Mouse (Mus musculus) urinary bladder, postnatal 10 days (tissue): ENCODE measurements around the gene Rad9a.
"Not testable (repeated sequence)": the region's sequence is repeated elsewhere in the genome, so short reads cannot be mapped to it uniquely, and the experiment has no call there.

Source experiments
- DNase-seq: peaks from one replicate; pipeline ENCODE4 v3.0.0; 2022; ENCODE audit warnings: low spot score

Rad9a gene

DNA sequence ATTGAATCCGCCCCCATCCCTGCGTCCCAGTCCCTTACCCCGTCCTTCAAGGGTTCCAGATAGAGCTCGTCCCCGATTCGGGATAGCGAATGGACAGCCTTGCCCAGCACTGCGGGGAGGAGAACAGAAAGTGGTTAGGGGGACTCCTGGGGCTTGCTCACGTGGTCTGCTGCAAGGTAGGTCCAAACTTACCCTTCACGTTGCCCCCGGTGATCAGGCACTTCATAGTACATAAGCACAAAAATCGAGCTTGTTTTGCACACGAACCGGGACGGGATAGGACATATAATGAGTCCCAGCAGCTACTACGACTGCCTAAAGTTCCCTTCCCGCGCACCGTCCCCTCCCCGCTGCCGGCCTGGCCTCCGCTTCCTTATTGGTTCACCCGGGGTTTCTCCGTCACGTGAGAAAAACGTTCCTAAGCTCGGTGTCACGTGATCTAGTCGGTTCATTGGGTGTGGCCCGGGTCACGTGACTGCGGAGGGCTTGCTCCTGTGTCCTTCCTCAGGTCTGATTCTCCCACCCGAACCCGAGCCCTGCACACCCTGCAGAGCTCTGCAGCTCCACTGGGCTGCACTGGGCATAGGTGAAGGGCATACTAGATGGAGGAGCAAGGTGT, at the start of gene Rad9a:
TSS of gene Rad9a (minus strand) at position 372 of the 619 bp plus-strand sequence.
- DNase-seq: peak; percentile 81

DNA sequence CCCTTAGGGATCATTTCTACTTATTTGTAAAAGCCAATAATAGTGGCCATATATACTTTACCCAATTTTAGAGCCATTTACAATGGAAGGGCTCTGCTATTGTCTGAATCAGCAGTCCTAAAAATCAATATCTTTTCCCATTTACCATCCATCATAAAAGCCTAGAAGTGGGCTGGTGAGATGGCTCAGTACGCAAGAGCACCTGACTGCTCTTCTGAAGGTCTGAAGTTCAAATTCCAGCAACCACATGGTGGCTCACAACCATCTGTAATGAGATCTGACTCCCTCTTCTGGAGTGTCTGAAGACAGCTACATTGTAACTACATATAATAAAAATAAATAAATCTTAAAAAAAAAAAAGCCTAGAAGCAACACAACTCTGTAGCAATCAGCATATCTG, 47.2 kb upstream of the Rad9a start:
- DNase-seq: not testable (repeated sequence)

- no peak for DNase-seq
Observed at GRCm38 (mm10) chr19:4247010-4247409, 45.5 kb upstream of the Rad9a start.

DNA sequence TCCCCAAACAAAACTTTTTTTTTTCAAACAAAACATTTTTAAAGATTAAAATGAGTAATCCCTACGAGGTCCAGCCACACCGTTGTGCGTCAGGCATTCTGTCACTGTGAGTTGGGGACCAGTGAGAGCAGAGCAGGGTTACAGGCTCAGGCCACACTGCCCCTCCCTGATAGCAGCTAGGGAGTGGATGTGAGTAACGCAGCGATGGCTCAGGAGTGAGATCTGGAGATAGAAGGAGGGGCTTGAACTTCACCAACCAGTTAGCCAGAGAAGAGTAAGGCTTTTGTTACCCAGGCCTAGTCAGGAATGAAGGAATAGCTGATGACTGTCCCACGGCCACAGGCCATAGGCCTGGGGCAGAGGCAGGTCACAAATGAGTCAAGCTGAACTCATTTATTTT, 43.3 kb upstream of the Rad9a start:
- DNase-seq: no peak

- no peak for DNase-seq
Observed at GRCm38 (mm10) chr19:4242416-4242815, 41.0 kb upstream of the Rad9a start.

- DNase-seq: no peak
Observed at GRCm38 (mm10) chr19:4240247-4240668, 38.8 kb upstream of the Rad9a start.

DNA sequence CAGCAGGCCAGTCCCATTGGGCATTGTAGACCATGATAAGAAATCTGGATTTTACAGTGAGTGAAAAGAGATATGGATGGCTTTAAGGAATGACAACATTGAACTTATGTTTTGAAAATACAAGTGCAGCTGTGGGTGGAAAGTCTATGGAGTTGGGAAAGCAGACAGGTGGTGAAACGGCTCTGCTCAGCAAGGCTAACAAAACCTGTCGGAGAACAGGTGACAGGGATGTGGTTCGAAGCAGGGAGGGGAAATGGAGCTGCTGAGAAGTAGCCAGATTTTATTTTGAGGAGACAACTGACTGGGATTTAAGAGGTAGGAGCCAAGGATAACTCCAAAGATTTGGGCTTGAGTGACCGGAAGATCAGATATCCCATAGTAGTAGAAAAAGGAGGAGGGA, 33.1 kb upstream of the Rad9a start:
- DNase-seq: no peak

- DNase-seq: no peak
Observed at GRCm38 (mm10) chr19:4232651-4233050, 31.2 kb upstream of the Rad9a start.

- no peak for DNase-seq
Observed at GRCm38 (mm10) chr19:4232186-4232572, 30.7 kb upstream of the Rad9a start.

DNA sequence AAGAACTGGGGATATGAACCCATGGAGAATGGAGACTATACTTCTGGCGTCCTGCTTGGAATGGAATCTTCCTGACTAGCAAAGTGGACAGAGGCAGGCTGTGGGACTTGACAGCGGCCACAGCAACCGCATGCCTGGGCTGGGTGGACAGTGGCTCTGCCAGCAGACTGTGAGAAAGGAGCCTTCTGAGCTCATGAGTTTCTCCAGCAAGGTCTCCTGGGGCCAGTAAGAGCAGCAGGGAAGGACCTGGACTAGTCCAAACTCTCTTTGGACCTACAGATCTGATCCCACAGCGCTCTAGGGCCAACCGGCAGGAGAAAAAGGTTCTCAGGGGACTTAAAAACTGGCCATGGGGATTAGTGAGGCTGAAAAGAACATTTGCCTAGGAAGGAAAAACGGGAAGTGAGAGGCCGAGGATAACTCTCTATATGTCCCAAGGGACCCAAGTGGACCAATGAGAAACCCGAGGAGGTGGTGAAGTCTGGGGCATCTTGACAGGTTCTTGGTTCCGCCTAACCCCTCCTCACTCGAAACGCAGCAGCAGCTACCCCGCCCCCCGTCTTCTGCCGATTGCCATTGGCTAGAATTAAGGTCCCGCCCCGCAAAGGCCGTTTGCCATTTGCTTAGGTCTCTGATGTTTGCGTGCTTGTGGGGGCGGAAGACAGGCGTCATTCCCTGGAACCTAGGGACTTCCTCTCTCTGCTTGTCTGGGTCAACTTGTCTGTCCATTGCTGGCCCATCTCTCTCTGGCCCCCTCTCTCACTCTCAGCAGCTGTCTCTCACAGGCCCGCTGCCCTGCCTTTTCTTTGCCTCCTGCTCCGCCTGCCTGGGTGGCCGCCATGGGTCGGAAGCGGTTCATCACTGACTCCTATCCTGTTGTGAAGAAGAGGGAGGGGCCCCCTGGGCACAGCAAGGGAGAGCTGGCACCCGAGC, 30.1 kb upstream of the Rad9a start, which contains the start of gene Pold4:
TSS of gene Pold4 (plus strand) at position 647 of the 933 bp plus-strand sequence.
- peak; percentile 86 for DNase-seq

- DNase-seq: no peak
Observed at GRCm38 (mm10) chr19:4230415-4230814, 29.0 kb upstream of the Rad9a start.

DNA sequence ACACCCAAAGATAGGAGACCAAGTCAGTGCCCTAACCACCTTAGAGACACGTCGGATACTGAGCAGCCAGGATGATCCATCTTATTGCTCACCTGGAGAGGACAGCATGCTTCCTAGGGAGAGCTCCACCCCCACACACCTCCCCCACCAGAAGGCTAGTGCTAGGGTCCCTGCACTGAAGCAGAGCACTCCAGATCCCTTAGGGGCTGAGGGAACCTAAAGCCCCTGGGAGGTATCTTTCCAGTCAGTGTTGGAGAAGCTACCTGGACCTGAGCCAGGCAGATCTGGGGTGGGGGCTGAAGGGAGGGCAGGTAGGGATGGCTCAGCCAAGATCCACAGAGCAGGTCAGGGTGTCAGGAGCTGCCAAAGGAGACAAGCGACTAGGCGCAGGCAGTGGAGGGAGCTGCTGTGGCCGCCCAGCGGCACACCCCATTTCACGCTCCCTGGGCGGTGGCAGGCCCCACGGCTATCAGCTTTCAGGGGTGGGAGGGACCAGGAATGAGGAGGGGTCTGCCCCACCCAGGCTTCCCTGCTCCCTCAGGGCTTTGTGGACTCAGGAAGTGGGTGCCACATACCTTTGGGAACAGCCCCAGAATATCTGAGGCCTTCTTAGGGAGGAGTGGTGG, 28.1 kb upstream of the Rad9a start:
- DNase-seq: no peak

DNA sequence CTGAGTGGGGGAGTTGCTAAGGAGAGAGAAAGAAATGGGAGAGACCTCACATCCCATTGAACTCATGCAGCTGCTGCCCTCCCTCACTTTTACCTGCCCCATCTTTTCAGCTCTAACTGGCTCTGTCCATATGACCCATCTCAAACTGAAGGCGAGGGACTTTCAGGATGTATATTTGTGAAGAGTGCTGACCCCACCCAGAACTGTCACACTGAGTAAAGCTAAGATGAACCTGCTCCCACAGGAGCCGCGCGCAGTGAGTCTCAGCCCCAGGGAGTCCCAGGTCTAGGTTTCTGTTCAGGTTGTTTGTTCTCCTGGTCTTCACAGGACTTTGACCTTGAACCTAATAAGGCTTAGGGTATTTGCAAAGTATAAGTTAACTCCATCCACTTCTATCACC, 27.4 kb upstream of the Rad9a start:
- DNase-seq: no peak

- no peak for DNase-seq
Observed at GRCm38 (mm10) chr19:4227894-4228678, 26.6 kb upstream of the Rad9a start.

DNA sequence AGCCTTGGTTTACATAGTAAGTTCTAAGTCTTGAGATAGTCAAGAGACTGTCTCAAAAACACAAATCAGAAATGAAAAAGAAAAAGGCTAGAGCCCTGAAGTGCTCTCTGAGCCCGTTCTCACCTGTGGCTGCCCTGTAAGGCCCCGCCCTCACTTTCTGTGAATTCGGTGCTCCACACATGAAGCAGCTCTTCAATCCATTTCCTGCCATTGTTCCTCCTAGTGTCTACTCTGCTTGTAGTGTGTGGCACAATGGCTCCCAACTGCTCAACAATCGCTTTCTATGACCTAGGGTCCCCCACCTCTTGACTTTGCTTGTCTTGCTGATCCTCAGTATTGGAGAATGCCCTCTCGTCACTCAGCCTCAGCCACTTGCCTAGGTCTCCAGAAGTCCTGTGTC, 26.0 kb upstream of the Rad9a start:
- no peak for DNase-seq

DNA sequence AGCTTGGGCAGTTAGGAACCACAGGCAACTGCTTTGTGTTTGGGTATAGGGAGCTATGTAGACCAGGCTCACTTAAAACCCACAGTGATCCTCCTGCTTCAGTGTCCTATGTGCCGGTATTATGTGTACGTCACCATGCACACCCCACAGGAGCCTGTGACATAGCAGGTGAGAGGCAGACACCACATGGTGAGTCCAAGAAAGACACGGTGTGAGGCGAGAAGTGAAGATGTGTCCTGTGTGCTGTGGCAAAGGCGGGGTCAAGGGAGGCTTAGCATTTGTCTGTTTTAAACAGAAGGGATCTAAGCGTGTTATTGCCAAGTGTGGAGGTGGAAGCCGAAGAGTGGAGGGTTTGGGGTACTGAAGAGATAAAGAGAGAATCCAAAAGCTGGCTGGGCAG, 25.3 kb upstream of the Rad9a start:
- DNase-seq: no peak

- no peak for DNase-seq
Observed at GRCm38 (mm10) chr19:4222165-4222564, 20.7 kb upstream of the Rad9a start.

GRCm38 (mm10) chr19:4220957-4221743, 19.7 kb upstream of the Rad9a start:
- no peak for DNase-seq

- no peak for DNase-seq
Observed at GRCm38 (mm10) chr19:4220416-4220815, 19.0 kb upstream of the Rad9a start.

DNA sequence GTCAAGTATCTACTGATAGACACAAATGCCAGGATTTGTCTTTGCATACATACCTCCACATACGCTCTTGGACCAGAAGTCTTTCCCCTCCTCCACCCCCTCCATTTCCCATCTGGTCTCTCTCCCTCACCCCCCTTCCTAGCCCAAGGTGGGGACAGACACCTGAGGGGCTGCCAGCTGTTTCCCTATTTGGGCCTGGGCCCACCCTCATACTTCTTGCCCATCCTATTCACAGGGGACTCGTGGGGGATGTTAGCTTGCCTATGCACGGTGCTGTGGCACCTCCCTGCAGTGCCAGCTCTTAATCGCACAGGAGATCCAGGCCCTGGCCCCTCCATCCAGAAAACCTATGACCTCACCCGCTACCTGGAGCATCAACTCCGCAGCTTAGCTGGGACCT, 18.5 kb upstream of the Rad9a start:
- DNase-seq: no peak

GRCm38 (mm10) chr19:4218784-4219183, 17.3 kb upstream of the Rad9a start:
- no peak for DNase-seq
